Mouse (Mus musculus): ENCODE measurements at regions not wholly inside any gene's neighbourhood (a gene's known extent, or its start where the extent isn't known, plus 50 kb on each side); places are given as distances from the start of the nearest gene placed in this dataset.

- ATAC-seq (ENCODE audit: low FRiP score) = no peak
- 6% methylated on average over 6 of the region's 6 CpGs for WGBS
- H3K4me1 ChIP-seq = peaks cover 12% of the 10 kb centered on the region
- 0 out of 2 replicates have a peak, but pooled peaks cover 3% of the 10 kb centered on the region for H3K27me3 ChIP-seq
- H3K27ac ChIP-seq = no peak overlapping the region
- H3K4me3 ChIP-seq = no peak overlapping the region
- no peak overlapping the region for H3K9ac ChIP-seq
- H3K9me3 ChIP-seq (replicated peaks) = no peaks in the 10 kb centered on the region
- no peaks in the 10 kb centered on the region for H3K36me3 ChIP-seq
- no peak overlapping the region for H3K4me2 ChIP-seq (replicated peaks)
Observed at GRCm38 (mm10) chr8:92042951-92043350, 241.1 kb upstream of the Irx3 start.

- WGBS = 21% methylated on average over 9 of the region's 9 CpGs
Observed at GRCm38 (mm10) chr8:92029954-92030353, 228.1 kb upstream of the Irx3 start.

GRCm38 (mm10) chr8:92029516-92029915, 227.6 kb upstream of the Irx3 start:
- Histone ChIP-seq H3K9me3 (replicated peaks) (no peaks in the 10 kb centered on the region), H3K27me3 (peaks cover 17% of the 10 kb centered on the region; the same call in 1 of the 2 replicates), H3K36me3 (no peaks in the 10 kb centered on the region), H3K4me2 (replicated peaks) (no peak overlapping the region), H3K4me3 (no peak overlapping the region), H3K27ac (peak overlapping the region; percentile 37; the same call in 1 of the 2 replicates), H3K4me1 (peaks cover 20% of the 10 kb centered on the region), H3K9ac (no peak overlapping the region)
- 0 out of 2 replicates have a peak, but pooled peaks have one; percentile 42 for ATAC-seq (ENCODE audit: low FRiP score)
- WGBS = 12% methylated on average over 6 of the region's 6 CpGs

More at GRCm38 (mm10) chr8:92029954-92030353, 228.1 kb upstream of the Irx3 start:
- Histone ChIP-seq H3K4me2 (replicated peaks) (0 out of 2 replicates have a peak overlapping the region, but pooled peaks have one; percentile 21), H3K4me3 (no peak overlapping the region), H3K4me1 (peaks cover 20% of the 10 kb centered on the region), H3K27me3 (peaks cover 15% of the 10 kb centered on the region; the same call in 1 of the 2 replicates), H3K36me3 (no peaks in the 10 kb centered on the region), H3K27ac (peak overlapping the region; percentile 37), H3K9ac (no peak overlapping the region), H3K9me3 (replicated peaks) (no peaks in the 10 kb centered on the region)
- ATAC-seq (ENCODE audit: low FRiP score) = no peak

- WGBS = 8% methylated on average over 6 of the region's 6 CpGs
- Histone ChIP-seq H3K4me1 (peaks cover 26% of the 10 kb centered on the region), H3K4me3 (no peak overlapping the region), H3K27me3 (peaks cover 22% of the 10 kb centered on the region), H3K9me3 (replicated peaks) (no peaks in the 10 kb centered on the region), H3K9ac (no peak overlapping the region), H3K36me3 (no peaks in the 10 kb centered on the region), H3K4me2 (replicated peaks) (no peak overlapping the region), H3K27ac (no peak overlapping the region)
- ATAC-seq (ENCODE audit: low FRiP score) = no peak
Observed at GRCm38 (mm10) chr8:92028308-92028707, 226.4 kb upstream of the Irx3 start.

GRCm38 (mm10) chr8:92024133-92024532, 222.3 kb upstream of the Irx3 start:
- Histone ChIP-seq H3K9me3 (replicated peaks) (no peaks in the 10 kb centered on the region), H3K27ac (no peak overlapping the region), H3K4me2 (replicated peaks) (no peak overlapping the region), H3K4me3 (no peak overlapping the region), H3K36me3 (no peaks in the 10 kb centered on the region), H3K4me1 (peaks cover 13% of the 10 kb centered on the region), H3K27me3 (peaks cover 32% of the 10 kb centered on the region), H3K9ac (no peak overlapping the region)
- ATAC-seq (ENCODE audit: low FRiP score) = no peak
- 11% methylated on average over 8 of the region's 8 CpGs for WGBS

GRCm38 (mm10) chr8:92021521-92021920, 219.7 kb upstream of the Irx3 start:
- Histone ChIP-seq H3K27ac (no peak overlapping the region), H3K9me3 (replicated peaks) (no peaks in the 10 kb centered on the region), H3K4me1 (peaks cover 6% of the 10 kb centered on the region), H3K36me3 (no peaks in the 10 kb centered on the region), H3K9ac (no peak overlapping the region), H3K4me3 (no peak overlapping the region), H3K27me3 (peaks cover 17% of the 10 kb centered on the region), H3K4me2 (replicated peaks) (no peak overlapping the region)
- WGBS = 77% methylated on average over 3 of the region's 3 CpGs
- no peak for ATAC-seq (ENCODE audit: low FRiP score)

- Histone ChIP-seq H3K9ac (no peak overlapping the region), H3K4me2 (replicated peaks) (no peak overlapping the region), H3K4me3 (no peak overlapping the region), H3K9me3 (replicated peaks) (no peaks in the 10 kb centered on the region), H3K36me3 (no peaks in the 10 kb centered on the region), H3K27ac (no peak overlapping the region), H3K27me3 (peaks cover 17% of the 10 kb centered on the region), H3K4me1 (no peaks in the 10 kb centered on the region)
- WGBS = 95% methylated on average over 4 of the region's 4 CpGs
- no peak for ATAC-seq (ENCODE audit: low FRiP score)
Observed at GRCm38 (mm10) chr8:92014704-92015103, 212.8 kb upstream of the Irx3 start.

GRCm38 (mm10) chr8:92013183-92013582, 211.3 kb upstream of the Irx3 start:
- no peaks in the 10 kb centered on the region for H3K4me1 ChIP-seq
- H3K36me3 ChIP-seq = no peaks in the 10 kb centered on the region
- no peak overlapping the region for H3K27ac ChIP-seq
- peaks cover 13% of the 10 kb centered on the region for H3K27me3 ChIP-seq
- 58% methylated on average over 4 of the region's 4 CpGs for WGBS
- H3K4me3 ChIP-seq = no peak overlapping the region
- no peaks in the 10 kb centered on the region for H3K9me3 ChIP-seq (replicated peaks)
- H3K9ac ChIP-seq = no peak overlapping the region
- ATAC-seq (ENCODE audit: low FRiP score) = no peak
- H3K4me2 ChIP-seq (replicated peaks) = no peak overlapping the region

GRCm38 (mm10) chr8:92010412-92010811, 208.5 kb upstream of the Irx3 start:
- WGBS = 89% methylated on average over 4 of the region's 4 CpGs
- H3K4me2 ChIP-seq (replicated peaks) = no peak overlapping the region
- ATAC-seq (ENCODE audit: low FRiP score) = no peak
- peaks cover 8% of the 10 kb centered on the region; the same call in 1 of the 2 replicates for H3K27me3 ChIP-seq
- no peak overlapping the region for H3K9ac ChIP-seq
- no peaks in the 10 kb centered on the region for H3K36me3 ChIP-seq
- H3K4me3 ChIP-seq = no peak overlapping the region
- H3K27ac ChIP-seq = no peak overlapping the region
- H3K9me3 ChIP-seq (replicated peaks) = no peaks in the 10 kb centered on the region
- no peaks in the 10 kb centered on the region for H3K4me1 ChIP-seq

- ATAC-seq (ENCODE audit: low FRiP score) = no peak
- Histone ChIP-seq H3K27me3 (no peaks in the 10 kb centered on the region), H3K9me3 (replicated peaks) (no peaks in the 10 kb centered on the region), H3K36me3 (no peaks in the 10 kb centered on the region), H3K4me1 (no peaks in the 10 kb centered on the region), H3K4me2 (replicated peaks) (no peak overlapping the region), H3K4me3 (no peak overlapping the region), H3K27ac (no peak overlapping the region), H3K9ac (no peak overlapping the region)
- 46% methylated on average over 14 of the region's 14 CpGs for WGBS
Observed at GRCm38 (mm10) chr8:92008616-92009610, 207.0 kb upstream of the Irx3 start.

GRCm38 (mm10) chr8:92005091-92005490, 203.2 kb upstream of the Irx3 start:
- H3K36me3 ChIP-seq = no peaks in the 10 kb centered on the region
- H3K4me1 ChIP-seq = no peaks in the 10 kb centered on the region
- H3K9ac ChIP-seq = no peak overlapping the region
- no peak for ATAC-seq (ENCODE audit: low FRiP score)
- H3K27me3 ChIP-seq = no peaks in the 10 kb centered on the region
- WGBS = 90% methylated on average over 2 of the region's 2 CpGs
- no peaks in the 10 kb centered on the region for H3K9me3 ChIP-seq (replicated peaks)
- H3K4me2 ChIP-seq (replicated peaks) = no peak overlapping the region
- H3K27ac ChIP-seq = no peak overlapping the region
- H3K4me3 ChIP-seq = no peak overlapping the region

- no peak for ATAC-seq (ENCODE audit: low FRiP score)
- no peaks in the 10 kb centered on the region for H3K9me3 ChIP-seq (replicated peaks)
- 80% methylated on average over 10 of the region's 10 CpGs for WGBS
- no peak overlapping the region for H3K4me2 ChIP-seq (replicated peaks)
- no peaks in the 10 kb centered on the region for H3K36me3 ChIP-seq
- no peak overlapping the region for H3K4me3 ChIP-seq
- no peak overlapping the region for H3K27ac ChIP-seq
- no peaks in the 10 kb centered on the region for H3K4me1 ChIP-seq
- no peaks in the 10 kb centered on the region for H3K27me3 ChIP-seq
- no peak overlapping the region for H3K9ac ChIP-seq
Observed at GRCm38 (mm10) chr8:92004532-92004931, 202.7 kb upstream of the Irx3 start.

Data from hindbrain, embryonic 12.5 days (tissue).